Mouse (Mus musculus): Measurements from ENCODE around the gene Ap5m1.

DNA sequence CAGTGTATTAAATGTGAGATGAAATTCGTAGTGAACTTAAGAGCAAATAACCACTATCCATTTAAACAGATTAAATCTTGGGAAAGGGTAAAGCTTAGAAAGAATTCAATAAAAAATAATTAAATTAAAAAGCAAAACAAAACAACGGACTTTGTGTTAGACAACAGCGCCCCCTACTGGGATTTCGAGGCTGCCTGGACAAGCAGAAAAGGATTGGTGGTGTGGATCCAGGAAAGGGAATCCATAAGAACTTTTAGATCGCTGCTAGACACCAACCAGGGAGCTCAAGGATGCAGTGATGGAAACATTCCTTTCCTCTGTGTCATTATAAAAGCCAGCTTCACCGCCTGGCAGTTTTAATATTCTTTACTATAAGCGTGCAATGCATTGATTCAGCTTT, 52.5 kb downstream of the Ap5m1 start:
- TF ChIP-seq CTCF (IDR thresholded peaks at IDR 0.05; ENCODE audit: extremely low read depth, insufficient read length, insufficient replicate concordance, low read depth, low read length): peak; percentile 61; the same call in 1 of the 2 replicates
- TF ChIP-seq POLR2A (IDR thresholded peaks at IDR 0.05; ENCODE audit: low read depth, low read length): no peak
